Mouse (Mus musculus) retina, postnatal 1 day (tissue): ENCODE measurements at regions not wholly inside any gene's neighbourhood (a gene's known extent, or its start where the extent isn't known, plus 50 kb on each side); places are given as distances from the start of the nearest gene placed in this dataset.

Experiments
- DNase-seq: peaks from one replicate; pipeline ENCODE4 v3.0.0-alpha.2; 2012

DNA sequence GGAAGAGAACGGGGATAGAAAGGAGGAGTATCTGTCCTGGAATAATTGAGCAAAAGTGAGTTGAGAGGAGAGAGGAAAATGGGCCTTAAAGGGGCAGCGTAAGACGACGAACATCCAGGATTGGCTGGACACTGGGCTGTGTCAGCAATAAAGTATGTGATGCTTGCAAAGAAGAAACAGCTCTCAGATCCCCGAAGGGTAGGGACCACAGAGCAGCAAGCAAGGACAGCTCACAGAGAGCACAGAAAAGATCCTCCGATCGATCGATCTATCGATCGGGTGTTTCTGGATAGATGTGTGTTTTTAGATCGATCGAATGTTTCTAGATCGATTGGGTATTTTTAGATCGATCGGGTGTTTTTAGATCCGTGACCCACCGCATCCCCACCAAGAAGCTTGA is 50.3 kb upstream of the Cnih3 start:
- no peak for DNase-seq
